Mouse (Mus musculus): ENCODE measurements at regions not wholly inside any gene's neighbourhood (a gene's known extent, or its start where the extent isn't known, plus 50 kb on each side); places are given as distances from the start of the nearest gene placed in this dataset.

GRCm38 (mm10) chr9:94378835-94379234, 159.0 kb downstream of the 1190002N15Rik start:
- DNase-seq, result peak; percentile 21 to 34

- DNase-seq, result no peak
These were observed 159.6 kb downstream of the 1190002N15Rik start for GRCm38 (mm10) chr9:94378291-94378690.

- no peak for DNase-seq
These were observed 160.4 kb downstream of the 1190002N15Rik start for GRCm38 (mm10) chr9:94377346-94378039.

GRCm38 (mm10) chr9:94370976-94371375, 166.9 kb downstream of the 1190002N15Rik start:
- DNase-seq, result no peak

- DNase-seq, result no peak
These were observed 169.5 kb downstream of the 1190002N15Rik start for GRCm38 (mm10) chr9:94368231-94368936.

GRCm38 (mm10) chr9:94361877-94362697, 175.8 kb downstream of the 1190002N15Rik start:
- DNase-seq, result no peak

- DNase-seq, result no peak
These were observed 176.9 kb downstream of the 1190002N15Rik start for GRCm38 (mm10) chr9:94361011-94361410.

- DNase-seq, result no peak
These were observed 179.7 kb downstream of the 1190002N15Rik start for GRCm38 (mm10) chr9:94358150-94358549.

GRCm38 (mm10) chr9:94342011-94342410, 195.9 kb downstream of the 1190002N15Rik start:
- DNase-seq, result no peak

- no peak for DNase-seq
These were observed 196.3 kb downstream of the 1190002N15Rik start for GRCm38 (mm10) chr9:94341531-94341930.

GRCm38 (mm10) chr9:94333450-94333849, 204.4 kb downstream of the 1190002N15Rik start:
- no peak for DNase-seq

- DNase-seq, result no peak
These were observed 214.9 kb downstream of the 1190002N15Rik start for GRCm38 (mm10) chr9:94323011-94323410.

GRCm38 (mm10) chr9:94302575-94302974, 235.3 kb downstream of the 1190002N15Rik start:
- DNase-seq, result no peak

GRCm38 (mm10) chr9:94301896-94302295, 236.0 kb downstream of the 1190002N15Rik start:
- DNase-seq, result no peak

- no peak for DNase-seq
These were observed 242.4 kb downstream of the 1190002N15Rik start for GRCm38 (mm10) chr9:94295431-94295830.

GRCm38 (mm10) chr9:94292147-94292546, 245.7 kb downstream of the 1190002N15Rik start:
- DNase-seq, result no peak

GRCm38 (mm10) chr9:94289546-94289945, 248.3 kb downstream of the 1190002N15Rik start:
- DNase-seq, result no peak

GRCm38 (mm10) chr9:94287559-94287958, 250.3 kb downstream of the 1190002N15Rik start:
- DNase-seq, result no peak

- DNase-seq, result peak in 1 of 2 experiments; percentile 20
These were observed 259.0 kb downstream of the 1190002N15Rik start for GRCm38 (mm10) chr9:94278657-94279585.

- DNase-seq, result no peak
These were observed 260.8 kb downstream of the 1190002N15Rik start for GRCm38 (mm10) chr9:94277096-94277495.

- DNase-seq, result no peak
These were observed 268.7 kb downstream of the 1190002N15Rik start for GRCm38 (mm10) chr9:94269213-94269612.

GRCm38 (mm10) chr9:94267243-94267642, 270.6 kb downstream of the 1190002N15Rik start:
- no peak for DNase-seq
